Mouse (Mus musculus) embryonic facial prominence, embryonic 14.5 days (tissue): Measurements from ENCODE around the gene Slc22a20. TPM values are rescaled to one million over a fixed set of nuclear protein-coding genes. Genes with fewer than 3 reads are reported as not detected.
A peak's percentile ranks its signal among the peaks of the same experiment; 100 is the strongest.

ENCODE experiments used
- ATAC-seq: fragments of 200-750 bp; cut with Nextera tagmentation; 2 replicates; pipeline ENCODE4 v1.8.0; 2017; ENCODE audit warnings: low read depth, moderate number of reproducible peaks, moderate TSS enrichment
- DNase-seq: peaks from one replicate; pipeline ENCODE4 v3.0.0-alpha.2; 2015; ENCODE audit warnings: low spot score
- H3K27ac ChIP-seq: fragments of 300-500 bp; sonication (generic); replicated peaks from 2 replicates; pipeline ENCODE4 v1.5.1; 2014; ENCODE audit warnings: low read depth, mild to moderate bottlenecking, low read length, moderate library complexity
- H3K27me3 ChIP-seq: fragments of 300-500 bp; sonication (generic); replicated peaks from 2 replicates; pipeline ENCODE4 v1.6.1; 2014; ENCODE audit warnings: low read length; ENCODE audit not compliant: control insufficient read depth, insufficient read depth
- H3K36me3 ChIP-seq: fragments of 300-500 bp; sonication (generic); 2 replicates; pipeline ENCODE4 v1.6.1; 2014; ENCODE audit warnings: low read length, mixed read lengths; ENCODE audit not compliant: control insufficient read depth, insufficient read depth
- H3K4me1 ChIP-seq: fragments of 300-500 bp; sonication (generic); 2 replicates; pipeline ENCODE4 v1.6.1; 2014; ENCODE audit warnings: antibody characterized with exemption, low read length; ENCODE audit not compliant: control insufficient read depth, insufficient read depth
- H3K4me2 ChIP-seq: fragments of 300-500 bp; sonication (generic); 2 replicates; pipeline ENCODE4 v1.6.1; 2014; ENCODE audit warnings: low read depth, mild to moderate bottlenecking, low read length, moderate library complexity, mixed read lengths
- H3K4me3 ChIP-seq: fragments of 300-500 bp; sonication (generic); 2 replicates; pipeline ENCODE4 v1.5.1; 2014; ENCODE audit warnings: low read depth, mild to moderate bottlenecking, low read length
- H3K9ac ChIP-seq: fragments of 300-500 bp; sonication (generic); 2 replicates; pipeline ENCODE4 v1.6.1; 2014; ENCODE audit warnings: low read depth, mild to moderate bottlenecking, low read length, moderate library complexity, mixed read lengths
- H3K9me3 ChIP-seq: fragments of 300-500 bp; sonication (generic); 2 replicates; pipeline ENCODE4 v1.6.1; 2016; ENCODE audit warnings: low read length; ENCODE audit not compliant: control insufficient read depth
- WGBS: fragments of 180-500 bp; shearing (Covaris S2); extraction: QIAGEN DNeasy Blood & Tissue Kit; methylation state at CpG from one replicate; pipeline ENCODE4 v1.1.7; 2014; 5-methylcytosine and 5-hydroxymethylcytosine counted together
- polyA plus RNA-seq: library from polyadenylated mRNA; unstranded; fragments of >200 nt; fragmentation: Nextera tagmentation; extraction: Ambion mirVana; gene quantifications from 2 replicates; pipeline ENCODE4 v1.2.1, GENCODE M21; 2014

Gene Slc22a20
- polyA plus RNA-seq, 1 experiment from 2014 or later = not detected

DNA sequence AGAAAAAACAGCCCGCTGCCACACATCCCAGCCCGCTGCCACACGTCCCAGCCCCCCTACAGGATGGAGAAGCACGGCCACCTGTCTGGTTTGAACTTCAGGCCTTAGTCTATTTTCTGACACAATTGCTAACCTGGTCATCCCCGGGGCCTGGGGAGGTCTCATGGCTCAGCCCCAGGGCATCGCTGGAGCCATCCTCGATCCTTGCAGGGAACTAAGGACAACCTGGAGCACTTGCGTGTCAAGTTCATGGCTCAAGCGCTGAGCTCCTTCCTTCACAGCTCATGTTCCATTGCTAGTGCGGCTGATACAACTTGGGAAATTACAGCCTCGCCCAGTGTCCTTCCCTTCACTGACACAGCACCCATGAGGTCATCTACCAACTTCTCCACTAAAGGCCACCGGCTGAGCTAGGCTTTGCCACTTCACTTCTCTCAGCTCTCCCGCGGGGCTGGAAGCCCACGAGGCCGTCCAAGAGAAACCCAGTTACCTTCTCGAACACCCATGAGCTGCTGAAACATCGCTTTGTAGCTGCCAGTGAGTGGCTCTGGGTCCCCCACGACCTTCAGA lies 32.7 kb downstream of the Slc22a20 start:
- H3K4me3 ChIP-seq = no peak overlapping the region
- peak overlapping the region; percentile 10; the same call in 1 of the 2 replicates for H3K9ac ChIP-seq
- no peak overlapping the region for H3K4me2 ChIP-seq
- ATAC-seq (no peak), DNase-seq (no peak)
- peaks cover 3% of the 10 kb centered on the region; the same call in 1 of the 2 replicates for H3K4me1 ChIP-seq
- peaks cover 79% of the 10 kb centered on the region for H3K36me3 ChIP-seq
- H3K9me3 ChIP-seq = no peaks in the 10 kb centered on the region
- H3K27me3 ChIP-seq = no peaks in the 10 kb centered on the region
- H3K27ac ChIP-seq = peak overlapping the region; percentile 59; the same call in 1 of the 2 replicates
- WGBS = 92% methylated on average over 19 of the region's 19 CpGs

DNA sequence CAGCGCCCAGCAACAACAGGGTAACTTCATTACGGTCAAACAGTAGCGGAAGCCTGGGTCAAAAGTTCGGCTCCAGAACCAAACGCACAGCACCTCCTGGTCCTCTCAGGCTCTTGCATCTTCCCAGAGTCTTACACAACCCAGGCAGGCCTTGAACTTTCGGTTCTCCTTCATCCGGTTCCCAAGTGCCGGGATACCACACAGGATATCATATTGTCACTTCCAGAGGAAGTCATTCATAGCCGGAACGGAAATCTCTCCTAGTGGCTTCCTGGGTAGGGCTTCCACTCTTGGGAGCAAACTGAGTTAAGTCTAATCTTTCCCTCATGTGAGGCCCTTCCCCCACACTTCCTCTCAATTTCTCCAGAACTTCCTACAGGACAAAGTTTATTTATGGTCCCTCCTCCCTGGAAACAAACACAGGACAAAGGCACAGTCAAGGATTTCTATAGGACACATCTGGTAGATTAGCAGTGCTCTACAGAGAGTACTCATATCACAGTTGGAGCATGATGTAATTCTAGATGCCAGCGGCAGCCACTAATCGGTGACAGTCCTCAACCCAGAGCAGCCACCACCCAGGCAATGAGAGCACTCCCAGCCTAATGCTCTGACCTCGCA lies 33.8 kb downstream of the Slc22a20 start:
- Histone ChIP-seq H3K36me3 (peaks cover 80% of the 10 kb centered on the region), H3K4me3 (no peak overlapping the region), H3K9ac (no peak overlapping the region), H3K9me3 (no peaks in the 10 kb centered on the region), H3K27ac (peak overlapping the region; percentile 59; the same call in 1 of the 2 replicates), H3K4me2 (no peak overlapping the region), H3K27me3 (no peaks in the 10 kb centered on the region), H3K4me1 (peaks cover 3% of the 10 kb centered on the region; the same call in 1 of the 2 replicates)
- WGBS = 56% methylated on average over 13 of the region's 13 CpGs
- DNase-seq = peak; percentile 75
- peak; percentile 47; the same call in 1 of the 2 replicates for ATAC-seq

DNA sequence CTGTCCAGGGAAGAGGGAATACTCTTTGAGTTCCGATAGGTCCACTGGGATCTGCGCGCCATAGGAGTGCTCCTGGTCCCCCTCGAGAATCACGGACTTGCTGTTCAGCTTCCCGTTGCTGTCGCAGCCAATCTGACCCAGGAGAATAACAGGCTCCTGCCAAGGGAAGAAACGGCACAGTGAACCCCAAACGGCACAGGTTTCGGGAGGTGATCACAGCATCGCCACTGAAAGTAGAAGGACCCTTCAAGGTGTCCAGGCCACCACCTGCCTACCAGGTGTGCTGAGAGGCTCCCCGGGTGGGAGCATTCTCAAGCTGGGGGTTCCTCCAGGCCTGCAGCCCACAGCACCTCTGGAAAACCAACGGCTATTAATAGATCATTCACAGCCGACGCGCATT lies 34.3 kb downstream of the Slc22a20 start:
- no peaks in the 10 kb centered on the region for H3K9me3 ChIP-seq
- H3K4me1 ChIP-seq = peaks cover 3% of the 10 kb centered on the region; the same call in 1 of the 2 replicates
- H3K4me2 ChIP-seq = no peak overlapping the region
- WGBS = 79% methylated on average over 16 of the region's 16 CpGs
- ATAC-seq (no peak), DNase-seq (no peak)
- H3K27me3 ChIP-seq = no peaks in the 10 kb centered on the region
- H3K27ac ChIP-seq = peak overlapping the region; percentile 59; the same call in 1 of the 2 replicates
- peaks cover 78% of the 10 kb centered on the region for H3K36me3 ChIP-seq
- no peak overlapping the region for H3K9ac ChIP-seq
- H3K4me3 ChIP-seq = no peak overlapping the region

DNA sequence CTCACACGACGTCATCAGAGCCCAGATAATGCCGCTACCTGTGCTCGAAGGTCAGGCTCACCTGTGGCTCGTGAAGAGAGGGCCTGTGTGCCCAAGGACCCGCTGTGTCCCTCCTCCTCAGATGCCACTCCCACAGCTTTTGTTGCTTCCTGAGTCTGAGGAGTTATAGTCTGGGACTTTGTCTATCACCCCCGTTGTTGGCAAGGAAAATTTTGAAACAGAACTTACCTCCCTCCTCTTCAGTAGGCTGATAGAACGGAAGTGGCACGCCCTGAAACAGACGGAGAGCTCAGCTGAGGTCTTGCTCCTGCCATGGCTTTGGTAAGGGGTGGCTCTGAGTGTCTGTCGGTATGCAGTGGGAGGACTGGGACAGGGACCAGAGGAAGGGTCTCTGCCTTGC lies 35.7 kb downstream of the Slc22a20 start:
- Histone ChIP-seq H3K9me3 (no peaks in the 10 kb centered on the region), H3K4me1 (0 out of 2 replicates have a peak, but pooled peaks cover 3% of the 10 kb centered on the region), H3K27me3 (no peaks in the 10 kb centered on the region), H3K9ac (no peak overlapping the region), H3K4me3 (no peak overlapping the region), H3K27ac (no peak overlapping the region), H3K4me2 (no peak overlapping the region), H3K36me3 (peaks cover 89% of the 10 kb centered on the region)
- WGBS = 95% methylated on average over 11 of the region's 11 CpGs
- no peak for ATAC-seq
- DNase-seq = no peak

DNA sequence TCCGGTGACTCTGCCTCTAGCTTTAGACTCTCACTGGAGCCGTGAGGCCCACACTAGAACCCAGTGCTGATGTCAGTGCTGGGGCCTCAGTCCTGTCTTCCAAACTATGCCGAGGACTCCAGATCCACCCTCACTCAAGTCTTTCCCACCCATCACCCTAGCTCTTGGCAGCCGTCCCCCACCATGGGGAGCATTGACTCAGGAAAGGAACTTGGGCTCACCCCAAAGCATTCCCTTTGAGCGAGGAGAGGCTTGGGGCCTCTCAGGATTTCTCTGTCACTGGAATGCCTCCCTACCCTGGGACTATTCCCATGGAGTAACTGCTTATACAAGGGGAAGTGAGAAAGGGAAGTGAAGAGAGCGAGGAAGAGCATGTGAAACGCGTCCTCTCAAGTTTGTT lies 40.1 kb downstream of the Slc22a20 start:
- WGBS = 73% methylated on average over 8 of the region's 8 CpGs
- Histone ChIP-seq H3K4me1 (peaks cover 3% of the 10 kb centered on the region; the same call in 1 of the 2 replicates), H3K4me2 (no peak overlapping the region), H3K9me3 (no peaks in the 10 kb centered on the region), H3K36me3 (peaks cover 64% of the 10 kb centered on the region), H3K27me3 (no peaks in the 10 kb centered on the region), H3K27ac (peak overlapping the region; percentile 3; the same call in 1 of the 2 replicates), H3K9ac (no peak overlapping the region), H3K4me3 (no peak overlapping the region)
- DNase-seq = no peak
- no peak for ATAC-seq

DNA sequence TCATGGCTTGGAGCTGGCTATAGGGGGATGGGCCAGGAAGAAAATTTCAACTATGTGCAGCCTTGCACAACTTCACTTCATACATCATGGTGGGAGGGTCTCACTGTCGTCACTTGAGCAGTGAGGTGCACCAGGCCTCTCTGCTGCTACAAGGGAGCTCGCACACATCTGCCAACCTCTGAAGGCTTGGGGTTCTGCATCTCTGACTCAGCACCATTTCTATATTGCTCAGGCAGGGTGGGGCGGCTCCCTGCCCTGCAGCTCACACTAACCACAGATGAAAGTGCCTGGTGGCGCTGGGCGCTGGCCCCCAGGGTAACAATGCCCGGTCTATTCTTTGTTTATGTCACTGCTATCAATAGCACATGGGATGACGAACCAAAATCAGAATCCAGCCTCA lies 40.9 kb downstream of the Slc22a20 start:
- no peak overlapping the region for H3K4me2 ChIP-seq
- peak; percentile 74 for DNase-seq
- 69% methylated on average over 7 of the region's 7 CpGs for WGBS

DNA sequence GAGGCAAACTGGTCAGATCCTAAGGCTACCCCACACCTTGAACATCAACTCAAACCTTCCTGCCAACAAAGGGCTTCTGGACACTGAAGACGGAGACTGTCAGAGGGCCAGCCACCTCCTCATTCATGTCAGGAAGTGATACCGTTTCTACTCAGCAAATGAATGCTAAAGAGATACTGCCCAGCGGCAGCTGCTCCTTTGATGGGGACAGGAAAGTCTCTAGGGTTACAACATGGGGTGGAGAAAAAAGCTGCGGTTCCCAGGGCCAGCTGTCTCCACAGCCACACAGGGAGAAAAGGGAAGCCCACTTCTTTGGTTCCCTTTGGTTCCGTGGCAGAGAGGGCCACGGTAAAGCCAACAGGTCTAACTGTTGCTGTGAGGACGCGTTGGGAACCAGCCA lies 41.8 kb downstream of the Slc22a20 start:
- Histone ChIP-seq H3K9me3 (no peaks in the 10 kb centered on the region), H3K36me3 (peaks cover 46% of the 10 kb centered on the region), H3K4me1 (peaks cover 8% of the 10 kb centered on the region; the same call in 1 of the 2 replicates), H3K4me3 (no peak overlapping the region), H3K4me2 (no peak overlapping the region), H3K27me3 (no peaks in the 10 kb centered on the region), H3K27ac (peak overlapping the region; percentile 22; the same call in 1 of the 2 replicates), H3K9ac (no peak overlapping the region)
- DNase-seq = no peak
- no peak for ATAC-seq
- 66% methylated on average over 8 of the region's 8 CpGs for WGBS

More for the DNA sequence above, 40.9 kb downstream of the Slc22a20 start:
- H3K9me3 ChIP-seq = no peaks in the 10 kb centered on the region
- no peak overlapping the region for H3K4me3 ChIP-seq
- H3K27me3 ChIP-seq = no peaks in the 10 kb centered on the region
- H3K36me3 ChIP-seq = peaks cover 55% of the 10 kb centered on the region
- no peak overlapping the region for H3K9ac ChIP-seq
- peaks cover 8% of the 10 kb centered on the region; the same call in 1 of the 2 replicates for H3K4me1 ChIP-seq
- no peak overlapping the region; the same call in 1 of the 2 replicates for H3K27ac ChIP-seq
- ATAC-seq = peak; percentile 30

DNA sequence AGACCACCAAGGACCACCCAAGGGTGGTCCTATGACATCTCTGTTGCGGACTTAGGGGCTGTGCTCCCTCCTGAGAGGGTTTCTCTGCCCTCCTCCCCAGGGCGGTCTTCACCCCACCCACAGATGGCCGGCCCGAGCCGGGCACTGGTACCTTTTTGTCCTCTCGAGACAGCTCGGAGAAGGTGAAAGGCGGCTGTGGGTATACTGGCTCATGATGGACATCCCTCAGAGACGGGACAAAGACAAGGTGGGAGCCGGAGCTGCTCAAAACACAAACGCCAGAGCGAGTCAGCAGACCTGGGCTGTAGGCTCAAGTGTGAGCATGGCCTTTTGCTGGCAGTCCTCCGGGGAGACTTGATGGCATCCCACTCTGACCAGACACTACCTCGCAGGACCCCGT lies 42.5 kb downstream of the Slc22a20 start:
- H3K9ac ChIP-seq = no peak overlapping the region
- peaks cover 40% of the 10 kb centered on the region for H3K36me3 ChIP-seq
- ATAC-seq (no peak), DNase-seq (no peak)
- H3K4me1 ChIP-seq = peaks cover 8% of the 10 kb centered on the region; the same call in 1 of the 2 replicates
- 92% methylated on average over 15 of the region's 15 CpGs for WGBS
- no peaks in the 10 kb centered on the region for H3K9me3 ChIP-seq
- no peak overlapping the region for H3K4me2 ChIP-seq
- H3K27ac ChIP-seq = no peak overlapping the region
- no peaks in the 10 kb centered on the region for H3K27me3 ChIP-seq
- no peak overlapping the region for H3K4me3 ChIP-seq
